Mouse (Mus musculus) yolk sac, embryonic 10.5 days (tissue): ENCODE measurements at regions not wholly inside any gene's neighbourhood (a gene's known extent, or its start where the extent isn't known, plus 50 kb on each side); places are given as distances from the start of the nearest gene placed in this dataset.

ENCODE experiments used
- DNase-seq: peaks from one replicate; pipeline ENCODE4 v3.0.0-alpha.2; 2017; ENCODE audit warnings: low spot score

GRCm38 (mm10) chr9:14175041-14175881 is 99.6 kb upstream of the Sesn3 start:
- no peak for DNase-seq

GRCm38 (mm10) chr9:14179777-14180176 is 95.1 kb upstream of the Sesn3 start:
- DNase-seq: no peak

- DNase-seq: no peak
Measured at GRCm38 (mm10) chr9:14184261-14184660, 90.6 kb upstream of the Sesn3 start.

- DNase-seq: no peak
Measured at GRCm38 (mm10) chr9:14185681-14186080, 89.2 kb upstream of the Sesn3 start.

GRCm38 (mm10) chr9:14187753-14188152 is 87.1 kb upstream of the Sesn3 start:
- DNase-seq: no peak

GRCm38 (mm10) chr9:14188504-14188903 is 86.4 kb upstream of the Sesn3 start:
- DNase-seq: no peak

- DNase-seq: no peak
Measured at GRCm38 (mm10) chr9:14190660-14191059, 84.2 kb upstream of the Sesn3 start.

GRCm38 (mm10) chr9:14194748-14195147 is 80.1 kb upstream of the Sesn3 start:
- DNase-seq: no peak

GRCm38 (mm10) chr9:14199116-14199515 is 75.8 kb upstream of the Sesn3 start:
- no peak for DNase-seq

- no peak for DNase-seq
Measured at GRCm38 (mm10) chr9:14199983-14200700, 74.7 kb upstream of the Sesn3 start.

- DNase-seq: no peak
Measured at GRCm38 (mm10) chr9:14200852-14201251, 74.0 kb upstream of the Sesn3 start.

- no peak for DNase-seq
Measured at GRCm38 (mm10) chr9:14202551-14203306, 72.1 kb upstream of the Sesn3 start.

- no peak for DNase-seq
Measured at GRCm38 (mm10) chr9:14203307-14203695, 71.6 kb upstream of the Sesn3 start.

GRCm38 (mm10) chr9:14203768-14204416 is 71.0 kb upstream of the Sesn3 start:
- no peak for DNase-seq

GRCm38 (mm10) chr9:14204817-14205216 is 70.0 kb upstream of the Sesn3 start:
- DNase-seq: no peak

GRCm38 (mm10) chr9:14206838-14207560 is 67.9 kb upstream of the Sesn3 start:
- no peak for DNase-seq

GRCm38 (mm10) chr9:14207561-14207936 is 67.3 kb upstream of the Sesn3 start:
- no peak for DNase-seq

GRCm38 (mm10) chr9:14213283-14213682 is 61.6 kb upstream of the Sesn3 start:
- no peak for DNase-seq

- DNase-seq: peak; percentile 40
Measured at GRCm38 (mm10) chr9:14215171-14215782, 59.6 kb upstream of the Sesn3 start.

- no peak for DNase-seq
Measured at GRCm38 (mm10) chr9:14215961-14216360, 58.9 kb upstream of the Sesn3 start.

- no peak for DNase-seq
Measured at GRCm38 (mm10) chr9:14222936-14223335, 51.9 kb upstream of the Sesn3 start.
